Mouse (Mus musculus) brain, embryonic 18.5 days (tissue): Measurements from ENCODE around the gene Ell.

Experiments used
- DNase-seq: peaks from one replicate; pipeline ENCODE4 v3.0.0-alpha.2; 2012; ENCODE audit warnings: low read depth, low spot score

Gene Ell

GRCm38 (mm10) chr8:70597417-70598272 lies 58.4 kb downstream of the Ell start:
- DNase-seq = no peak

GRCm38 (mm10) chr8:70598283-70598682 lies 59.0 kb downstream of the Ell start:
- DNase-seq = no peak

- no peak for DNase-seq
These were observed 59.5 kb downstream of the Ell start for GRCm38 (mm10) chr8:70598722-70599121.

- no peak for DNase-seq
These were observed 60.4 kb downstream of the Ell start for GRCm38 (mm10) chr8:70599507-70600290.

- DNase-seq = no peak
These were observed 61.4 kb downstream of the Ell start for GRCm38 (mm10) chr8:70600473-70601270.

GRCm38 (mm10) chr8:70601271-70601649 lies 62.0 kb downstream of the Ell start:
- DNase-seq = no peak

- no peak for DNase-seq
These were observed 63.0 kb downstream of the Ell start for GRCm38 (mm10) chr8:70602139-70602811.

- DNase-seq = no peak
These were observed 65.3 kb downstream of the Ell start for GRCm38 (mm10) chr8:70604558-70604957.

GRCm38 (mm10) chr8:70605871-70606779 lies 66.9 kb downstream of the Ell start:
- no peak for DNase-seq

- no peak for DNase-seq
These were observed 67.7 kb downstream of the Ell start for GRCm38 (mm10) chr8:70606780-70607602.

GRCm38 (mm10) chr8:70607603-70607897 lies 68.3 kb downstream of the Ell start:
- DNase-seq = no peak

- DNase-seq = no peak
These were observed 68.9 kb downstream of the Ell start for GRCm38 (mm10) chr8:70607898-70608748.

GRCm38 (mm10) chr8:70608749-70609367 lies 69.6 kb downstream of the Ell start, which contains the start of gene Ssbp4:
Ssbp4 (minus strand) TSS chr8:70608872.
- no peak for DNase-seq

- no peak for DNase-seq
These were observed 70.2 kb downstream of the Ell start for GRCm38 (mm10) chr8:70609368-70609848.

GRCm38 (mm10) chr8:70609849-70610795 lies 70.9 kb downstream of the Ell start:
- DNase-seq = no peak

- DNase-seq = no peak
These were observed 71.8 kb downstream of the Ell start for GRCm38 (mm10) chr8:70610796-70611771.
